Mouse (Mus musculus) heart, adult 9 months (tissue): ENCODE data around the gene Ugt2b5.
"Not testable (repeated sequence)": the region's sequence is repeated elsewhere in the genome, so short reads cannot be mapped to it uniquely, and the experiment has no call there.

Experiments
- DNase-seq, 2 experiments: peaks; one replicate each; pipeline ENCODE4 v3.0.0; 2022; ENCODE audit warnings: low spot score in 2 of 2

Gene Ugt2b5

DNA sequence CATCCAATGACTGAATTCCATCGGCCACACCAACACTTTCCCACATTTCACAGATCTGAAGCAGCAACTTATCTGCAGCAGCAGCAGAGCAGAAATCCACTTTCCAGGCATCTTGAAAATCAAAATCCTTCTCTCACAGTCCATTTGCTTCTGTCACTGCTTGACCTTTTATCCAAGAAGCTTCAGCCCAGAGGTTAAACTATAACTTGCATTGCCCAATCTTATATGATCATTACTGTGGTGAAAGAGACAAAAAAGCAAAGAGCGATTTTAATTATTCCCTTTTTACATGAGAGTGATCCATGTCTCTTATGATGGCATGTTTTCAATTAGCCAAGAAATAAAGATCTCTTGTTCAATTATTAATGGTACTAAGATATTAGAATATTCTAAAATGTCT lies at the start of gene Ugt2b5:
TSS of gene Ugt2b5 (minus strand) at position 123 of the 400 bp plus-strand sequence.
- DNase-seq, result not testable (repeated sequence)

DNA sequence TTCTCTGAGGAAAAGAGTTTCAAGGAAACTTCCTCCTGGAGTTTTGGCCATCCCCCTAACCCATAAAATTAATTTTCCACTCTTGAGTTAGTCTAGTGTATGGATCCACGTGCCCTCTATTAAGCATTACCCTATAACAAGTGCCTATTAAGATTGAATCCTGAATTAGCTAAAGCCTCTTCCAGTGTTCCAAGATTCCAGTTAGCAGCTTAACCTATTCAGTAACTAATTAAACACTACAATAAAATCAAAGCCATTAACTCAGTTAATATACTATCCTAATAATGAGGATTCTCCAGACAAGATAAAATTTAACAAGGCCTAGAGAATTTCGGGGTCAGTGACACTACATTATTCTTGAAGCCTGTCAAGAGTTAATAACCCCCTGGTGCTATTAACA lies 35.7 kb upstream of the Ugt2b5 start:
- not testable (repeated sequence) for DNase-seq

DNA sequence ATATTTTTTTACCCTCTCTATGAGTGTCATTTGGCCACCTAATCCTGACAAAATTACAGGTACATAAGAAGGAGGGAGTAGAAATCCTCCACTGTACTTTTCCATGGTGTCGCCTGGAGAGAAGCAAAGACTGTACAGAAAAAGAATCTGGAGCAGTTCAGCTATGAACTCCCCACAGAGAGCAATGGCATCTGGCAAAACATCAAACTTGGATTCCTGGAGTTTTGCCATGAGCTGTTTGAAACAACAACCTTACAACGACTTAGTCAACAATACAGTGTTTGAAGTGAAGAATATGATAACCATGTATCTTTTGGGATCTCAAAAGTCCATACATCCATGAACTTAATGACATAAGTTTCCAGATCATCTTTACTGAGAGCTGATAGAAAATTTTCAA lies 34.6 kb upstream of the Ugt2b5 start:
- no peak for DNase-seq

DNA sequence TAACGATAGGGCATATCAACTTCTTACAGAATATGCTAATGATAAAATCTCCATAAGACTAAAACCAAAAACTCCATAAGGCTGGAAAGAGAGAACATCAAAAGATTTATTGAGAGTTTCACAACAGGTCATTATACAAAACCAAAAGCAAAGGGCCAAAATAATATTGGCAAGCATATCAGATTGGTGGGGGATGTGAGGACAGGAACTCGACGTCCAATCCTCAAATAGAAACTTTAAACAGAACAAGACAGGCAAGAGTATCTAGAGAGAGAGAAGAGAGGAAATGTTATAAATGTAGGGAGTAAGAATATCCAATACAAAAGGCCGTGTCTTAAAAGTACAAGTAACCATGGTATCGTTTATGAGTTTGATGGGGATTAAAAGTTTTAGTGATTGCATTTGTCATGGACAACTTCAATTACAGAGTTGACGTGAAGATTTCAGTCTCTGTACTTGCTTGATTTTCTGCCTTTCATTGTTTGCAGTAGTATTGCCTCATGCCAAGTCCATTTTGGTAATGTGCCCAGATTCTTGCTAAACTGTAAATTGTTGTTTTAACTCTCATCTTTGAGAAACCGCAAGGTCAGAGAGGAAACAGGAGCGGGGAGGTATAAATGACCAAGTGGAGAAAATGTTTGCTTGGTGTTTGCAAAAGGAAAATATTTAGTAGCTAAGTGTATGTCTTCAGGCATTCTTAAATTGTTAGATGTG lies 7.8 kb upstream of the Ugt2b5 start:
- DNase-seq, result no peak

DNA sequence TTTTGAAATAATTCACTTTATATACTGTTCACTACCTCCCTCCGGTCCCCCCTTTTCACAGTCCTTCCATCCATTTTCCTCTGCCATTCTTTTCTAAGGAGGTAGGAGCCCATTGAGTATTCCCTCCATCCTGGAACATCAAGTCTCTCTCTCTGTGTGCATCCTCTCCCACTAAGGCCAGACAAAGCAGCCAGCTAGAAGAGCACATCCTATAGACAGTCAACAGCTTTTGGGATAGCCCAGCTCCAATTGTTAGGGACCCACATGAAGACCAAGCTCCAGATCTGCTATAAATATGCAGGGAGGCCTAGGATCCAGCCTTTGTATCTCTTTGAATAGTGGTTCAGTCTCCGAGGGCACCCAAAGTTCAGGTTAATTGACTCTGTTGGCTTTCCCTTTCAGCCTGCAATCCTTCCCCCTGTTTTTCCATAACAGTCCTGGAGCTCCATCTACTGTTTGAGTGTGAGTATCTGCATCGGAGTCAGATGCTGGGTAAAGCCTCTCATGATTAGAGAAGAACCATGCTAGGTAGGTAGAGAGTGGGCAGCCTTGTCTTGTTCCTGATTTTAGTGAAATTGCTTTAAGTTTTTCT lies 2.8 kb upstream of the Ugt2b5 start:
- DNase-seq, result no peak

DNA sequence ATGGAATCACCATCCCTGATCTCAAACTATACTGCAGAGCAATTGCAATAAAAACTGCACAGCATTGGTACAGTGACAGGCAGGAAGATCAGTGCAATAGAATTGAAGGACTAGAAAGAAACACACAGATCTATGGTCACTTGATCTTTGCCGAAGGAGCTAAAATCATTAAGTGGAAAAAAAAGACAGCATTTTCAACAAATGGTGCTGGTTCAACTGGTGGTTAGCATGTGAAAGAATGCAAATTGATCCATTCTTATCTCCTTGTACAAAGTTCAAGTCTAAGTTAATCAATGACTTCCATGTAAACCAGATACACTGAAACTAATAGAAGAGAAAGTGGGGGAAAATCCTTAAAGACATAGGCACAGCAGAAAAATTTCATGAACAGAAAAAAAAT lies 36.4 kb downstream of the Ugt2b5 start:
- DNase-seq, result not testable (repeated sequence)

DNA sequence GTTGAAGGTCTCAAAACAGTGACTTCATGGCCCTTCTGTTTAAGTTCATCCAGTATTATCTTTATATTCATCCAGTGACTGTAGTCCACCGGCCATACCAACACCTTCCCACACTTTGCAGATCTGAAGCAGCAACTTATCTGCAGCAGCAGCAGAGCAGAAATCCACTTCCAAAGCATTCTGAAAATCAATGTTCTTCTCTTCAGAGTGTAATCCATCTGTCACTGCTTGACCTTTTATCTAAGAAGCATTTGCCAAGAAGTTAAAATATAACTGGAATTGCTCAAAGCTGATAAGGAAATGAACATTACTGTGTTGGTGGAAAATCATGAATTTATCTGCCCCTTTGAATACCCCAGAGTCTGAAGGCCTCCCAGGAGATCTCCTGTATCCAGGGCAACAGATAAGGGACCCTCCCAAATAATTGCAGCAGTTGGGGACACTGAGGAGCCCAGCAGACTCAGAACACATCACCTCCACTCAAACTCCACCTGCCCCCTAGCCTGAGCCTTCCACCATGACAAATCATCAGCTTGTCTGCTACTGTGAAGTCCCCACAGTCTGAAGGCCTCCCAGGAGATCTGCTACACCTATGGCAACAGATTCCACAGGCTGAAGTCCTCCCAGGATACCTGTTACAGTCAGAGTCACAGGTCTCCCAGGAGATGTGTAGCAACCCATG lies 47.6 kb downstream of the Ugt2b5 start, which contains the start of gene Ugt2b36:
TSS of gene Ugt2b36 (minus strand) at position 210 of the 682 bp plus-strand sequence.
- DNase-seq, result no peak

DNA sequence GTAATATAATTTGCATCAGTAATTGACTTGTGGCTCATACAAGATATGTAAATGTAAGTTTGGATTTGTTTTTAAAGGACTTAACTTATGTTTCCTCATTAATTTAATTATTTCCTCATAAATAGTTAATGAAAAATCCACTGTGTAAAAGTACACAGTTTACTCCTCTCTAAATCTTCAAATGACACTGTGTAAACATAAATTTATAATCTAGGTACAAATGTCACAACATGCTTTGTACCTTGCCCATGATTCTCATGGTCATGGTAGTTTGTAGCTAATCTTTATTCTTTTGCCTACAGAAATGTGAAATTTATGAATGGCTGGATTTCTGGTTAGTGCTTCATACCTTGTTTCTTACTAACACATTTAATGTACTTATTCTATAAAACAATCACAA lies 49.0 kb downstream of the Ugt2b5 start:
- DNase-seq, result no peak

DNA sequence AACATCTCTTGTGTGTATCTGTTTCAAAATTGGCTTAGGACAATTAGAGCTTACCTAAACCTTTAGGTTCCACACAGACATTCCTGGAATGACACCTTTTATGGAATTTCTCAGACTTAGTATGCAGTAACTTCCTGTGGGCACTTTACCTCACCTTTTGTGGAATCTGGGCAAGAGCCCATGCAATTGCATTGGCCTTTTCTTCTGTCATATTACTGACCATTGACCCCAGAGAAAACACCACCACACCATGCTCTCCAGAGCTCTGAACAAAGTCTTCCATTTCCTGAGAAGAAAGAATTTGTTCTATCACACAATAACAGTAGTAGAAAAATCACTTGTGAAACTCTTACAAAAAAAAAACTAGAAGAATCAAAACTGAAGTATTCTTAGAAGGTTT lies 50.9 kb downstream of the Ugt2b5 start:
- DNase-seq, result no peak

DNA sequence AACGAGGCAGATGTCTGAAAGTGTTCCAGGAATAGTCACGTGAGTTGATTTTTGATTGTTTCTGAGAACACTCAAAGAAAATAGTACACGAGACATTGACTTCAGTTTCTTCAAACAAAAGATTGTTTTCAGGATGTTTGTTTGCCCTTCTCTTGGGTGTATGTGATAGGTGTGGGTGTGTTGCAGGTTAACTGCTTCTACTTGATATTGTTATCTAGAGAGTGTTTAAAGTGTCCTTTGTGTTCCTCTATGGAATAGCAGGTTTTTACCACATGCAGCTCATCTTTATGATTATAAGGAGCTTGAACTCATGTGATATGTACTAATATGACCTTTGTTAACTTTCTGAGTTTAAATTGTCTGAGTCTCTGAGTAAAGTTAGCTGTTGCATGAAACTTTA lies 53.8 kb downstream of the Ugt2b5 start:
- DNase-seq, result no peak
